Mouse (Mus musculus): Measurements from ENCODE around the gene Tenm4. TPM values are rescaled to one million over a fixed set of nuclear protein-coding genes. Genes with fewer than 3 reads are reported as not detected.

The Tenm4 gene
- polyA plus RNA-seq, 1 experiment from 2014 or later = 42.7 TPM

GRCm38 (mm10) chr7:96835313-96835712 lies 664.3 kb downstream of the Tenm4 start:
- 36% methylated on average over 2 of the region's 2 CpGs for WGBS

GRCm38 (mm10) chr7:96838271-96838841 lies 667.3 kb downstream of the Tenm4 start:
- peaks cover 29% of the 10 kb centered on the region for H3K36me3 ChIP-seq
- H3K4me2 ChIP-seq = no peak overlapping the region
- no peak overlapping the region for H3K9ac ChIP-seq
- H3K4me3 ChIP-seq (replicated peaks) = no peak overlapping the region
- WGBS = 71% methylated on average over 8 of the region's 8 CpGs
- no peaks in the 10 kb centered on the region for H3K9me3 ChIP-seq (replicated peaks)
- no peak overlapping the region for H3K27ac ChIP-seq
- ATAC-seq (replicated peaks; ENCODE audit: low FRiP score) = no peak
- peaks cover 12% of the 10 kb centered on the region; the same call in 1 of the 2 replicates for H3K4me1 ChIP-seq
- no peaks in the 10 kb centered on the region for H3K27me3 ChIP-seq

More at GRCm38 (mm10) chr7:96835313-96835712, 664.3 kb downstream of the Tenm4 start:
- no peak overlapping the region for H3K4me3 ChIP-seq (replicated peaks)
- no peak for ATAC-seq (replicated peaks; ENCODE audit: low FRiP score)
- no peaks in the 10 kb centered on the region for H3K27me3 ChIP-seq
- no peak overlapping the region for H3K9ac ChIP-seq
- H3K4me1 ChIP-seq = peaks cover 25% of the 10 kb centered on the region
- H3K36me3 ChIP-seq = peaks cover 32% of the 10 kb centered on the region
- no peaks in the 10 kb centered on the region for H3K9me3 ChIP-seq (replicated peaks)
- H3K27ac ChIP-seq = 0 out of 2 replicates have a peak overlapping the region, but pooled peaks have one; percentile 56
- H3K4me2 ChIP-seq = no peak overlapping the region

GRCm38 (mm10) chr7:96838926-96839325 lies 667.9 kb downstream of the Tenm4 start:
- H3K4me3 ChIP-seq (replicated peaks) = no peak overlapping the region
- ATAC-seq (replicated peaks; ENCODE audit: low FRiP score) = no peak
- no peaks in the 10 kb centered on the region for H3K9me3 ChIP-seq (replicated peaks)
- no peak overlapping the region for H3K27ac ChIP-seq
- no peak overlapping the region for H3K9ac ChIP-seq
- no peaks in the 10 kb centered on the region for H3K27me3 ChIP-seq
- H3K36me3 ChIP-seq = peaks cover 29% of the 10 kb centered on the region
- H3K4me2 ChIP-seq = no peak overlapping the region
- H3K4me1 ChIP-seq = peaks cover 15% of the 10 kb centered on the region; the same call in 1 of the 2 replicates
- 92% methylated on average over 4 of the region's 4 CpGs for WGBS

- Histone ChIP-seq H3K36me3 (peaks cover 29% of the 10 kb centered on the region), H3K27me3 (no peaks in the 10 kb centered on the region), H3K9me3 (replicated peaks) (no peaks in the 10 kb centered on the region), H3K9ac (no peak overlapping the region), H3K4me3 (replicated peaks) (no peak overlapping the region), H3K27ac (no peak overlapping the region), H3K4me2 (no peak overlapping the region), H3K4me1 (peaks cover 15% of the 10 kb centered on the region; the same call in 1 of the 2 replicates)
- no peak for ATAC-seq (replicated peaks; ENCODE audit: low FRiP score)
- 84% methylated on average over 4 of the region's 4 CpGs for WGBS
Measured at GRCm38 (mm10) chr7:96839586-96839985, 668.5 kb downstream of the Tenm4 start.

- no peak overlapping the region for H3K9ac ChIP-seq
- H3K4me3 ChIP-seq (replicated peaks) = no peak overlapping the region
- WGBS = 70% methylated on average over 12 of the region's 12 CpGs
- H3K4me1 ChIP-seq = peaks cover 7% of the 10 kb centered on the region; the same call in 1 of the 2 replicates
- no peak overlapping the region for H3K27ac ChIP-seq
- H3K36me3 ChIP-seq = peaks cover 30% of the 10 kb centered on the region
- 0 out of 2 replicates have a peak, but pooled peaks have one; percentile 12 for ATAC-seq (replicated peaks; ENCODE audit: low FRiP score)
- no peak overlapping the region for H3K4me2 ChIP-seq
- H3K27me3 ChIP-seq = no peaks in the 10 kb centered on the region
- no peaks in the 10 kb centered on the region for H3K9me3 ChIP-seq (replicated peaks)
Measured at GRCm38 (mm10) chr7:96842477-96843255, 671.6 kb downstream of the Tenm4 start.

- 48% methylated on average over 8 of the region's 8 CpGs for WGBS
- Histone ChIP-seq H3K36me3 (peaks cover 26% of the 10 kb centered on the region), H3K4me3 (replicated peaks) (no peak overlapping the region), H3K27ac (no peak overlapping the region; the same call in 1 of the 2 replicates), H3K27me3 (no peaks in the 10 kb centered on the region), H3K9ac (no peak overlapping the region), H3K4me2 (no peak overlapping the region), H3K4me1 (peaks cover 7% of the 10 kb centered on the region; the same call in 1 of the 2 replicates), H3K9me3 (replicated peaks) (no peaks in the 10 kb centered on the region)
- ATAC-seq (replicated peaks; ENCODE audit: low FRiP score) = no peak
Measured at GRCm38 (mm10) chr7:96844104-96844894, 673.3 kb downstream of the Tenm4 start.

GRCm38 (mm10) chr7:96852781-96853180 lies 681.7 kb downstream of the Tenm4 start:
- Histone ChIP-seq H3K4me3 (replicated peaks) (no peak overlapping the region), H3K36me3 (peaks cover 27% of the 10 kb centered on the region), H3K4me2 (no peak overlapping the region), H3K27me3 (no peaks in the 10 kb centered on the region), H3K9me3 (replicated peaks) (no peaks in the 10 kb centered on the region), H3K27ac (no peak overlapping the region), H3K4me1 (no peaks in the 10 kb centered on the region), H3K9ac (no peak overlapping the region)
- no peak for ATAC-seq (replicated peaks; ENCODE audit: low FRiP score)
- 87% methylated on average over 2 of the region's 2 CpGs for WGBS

- Histone ChIP-seq H3K4me3 (replicated peaks) (no peak overlapping the region), H3K27ac (no peak overlapping the region), H3K9me3 (replicated peaks) (no peaks in the 10 kb centered on the region), H3K4me2 (no peak overlapping the region), H3K9ac (no peak overlapping the region), H3K4me1 (no peaks in the 10 kb centered on the region), H3K36me3 (peaks cover 29% of the 10 kb centered on the region), H3K27me3 (no peaks in the 10 kb centered on the region)
- WGBS = 85% methylated on average over 5 of the region's 5 CpGs
- no peak for ATAC-seq (replicated peaks; ENCODE audit: low FRiP score)
Measured at GRCm38 (mm10) chr7:96855867-96856406, 684.9 kb downstream of the Tenm4 start.

- H3K4me2 ChIP-seq = no peak overlapping the region
- no peak for ATAC-seq (replicated peaks; ENCODE audit: low FRiP score)
- WGBS = 54% methylated on average over 4 of the region's 4 CpGs
- H3K4me1 ChIP-seq = no peaks in the 10 kb centered on the region
- no peak overlapping the region for H3K4me3 ChIP-seq (replicated peaks)
- no peaks in the 10 kb centered on the region for H3K27me3 ChIP-seq
- H3K27ac ChIP-seq = no peak overlapping the region
- H3K36me3 ChIP-seq = peaks cover 24% of the 10 kb centered on the region
- no peak overlapping the region for H3K9ac ChIP-seq
- no peaks in the 10 kb centered on the region for H3K9me3 ChIP-seq (replicated peaks)
Measured at GRCm38 (mm10) chr7:96856518-96856917, 685.5 kb downstream of the Tenm4 start.

- no peak overlapping the region for H3K4me3 ChIP-seq (replicated peaks)
- H3K9ac ChIP-seq = no peak overlapping the region
- H3K36me3 ChIP-seq = peaks cover 24% of the 10 kb centered on the region
- H3K4me2 ChIP-seq = no peak overlapping the region
- 84% methylated on average over 2 of the region's 2 CpGs for WGBS
- no peak overlapping the region for H3K27ac ChIP-seq
- H3K4me1 ChIP-seq = no peaks in the 10 kb centered on the region
- no peak for ATAC-seq (replicated peaks; ENCODE audit: low FRiP score)
- H3K9me3 ChIP-seq (replicated peaks) = no peaks in the 10 kb centered on the region
- H3K27me3 ChIP-seq = no peaks in the 10 kb centered on the region
Measured at GRCm38 (mm10) chr7:96859077-96859476, 688.0 kb downstream of the Tenm4 start.

DNA sequence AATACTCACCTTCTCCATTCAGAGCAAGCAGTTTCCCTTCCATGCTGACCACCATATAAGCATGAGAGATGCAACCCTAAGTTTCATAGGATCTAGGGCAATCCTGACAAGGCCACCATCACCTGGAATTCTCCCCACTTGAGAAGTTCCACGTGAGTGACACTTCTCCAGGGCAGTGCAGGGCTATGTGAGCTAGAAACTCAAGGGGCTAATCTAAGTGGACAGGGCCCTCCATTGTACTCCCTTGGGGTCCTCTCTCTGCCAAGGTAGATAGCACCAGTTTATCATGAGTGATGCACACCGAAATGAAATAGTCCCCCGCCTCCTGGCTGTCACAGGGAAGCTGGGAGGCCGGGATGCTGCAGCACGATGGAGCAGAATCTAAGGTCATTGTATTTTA lies 688.6 kb downstream of the Tenm4 start:
- no peak for ATAC-seq (replicated peaks; ENCODE audit: low FRiP score)
- 81% methylated on average over 5 of the region's 5 CpGs for WGBS
- H3K27ac ChIP-seq = no peak overlapping the region

More for the DNA sequence above, 688.6 kb downstream of the Tenm4 start:
- Histone ChIP-seq H3K4me1 (no peaks in the 10 kb centered on the region), H3K4me3 (replicated peaks) (no peak overlapping the region), H3K27me3 (no peaks in the 10 kb centered on the region), H3K9me3 (replicated peaks) (no peaks in the 10 kb centered on the region), H3K36me3 (peaks cover 29% of the 10 kb centered on the region), H3K9ac (no peak overlapping the region), H3K4me2 (no peak overlapping the region)
